Mouse (Mus musculus): ENCODE data around the gene Pank2. TPM values are rescaled to one million over a fixed set of nuclear protein-coding genes. Genes with fewer than 3 reads are reported as not detected.
"Not testable (repeated sequence)": the region's sequence is repeated elsewhere in the genome, so short reads cannot be mapped to it uniquely, and the experiment has no call there.

Pank2 gene
- polyA plus RNA-seq, 1 experiment from 2014 or later = 28.3 TPM

GRCm38 (mm10) chr2:131276722-131277121 lies 14.4 kb downstream of the Pank2 start:
- H3K9me3 ChIP-seq (ENCODE audit: control insufficient read depth, low read length) = no peaks in the 10 kb centered on the region
- TF ChIP-seq EP300 (optimal IDR thresholded peaks at IDR 0.05) (no peak), CTCF (IDR thresholded peaks at IDR 0.05; ENCODE audit: low read depth) (no peak)
- ATAC-seq (ENCODE audit: low FRiP score, low TSS enrichment) = no peak
- H3K4me1 ChIP-seq (replicated peaks; ENCODE audit: control insufficient read depth, insufficient read depth) = no peaks in the 10 kb centered on the region
- WGBS = 91% methylated on average over 5 of the region's 5 CpGs
- H3K27ac ChIP-seq (replicated peaks) = no peak overlapping the region
- no peak overlapping the region for H3K4me3 ChIP-seq (ENCODE audit: low read depth, low read length)
- no peaks in the 10 kb centered on the region for H3K27me3 ChIP-seq (ENCODE audit: control insufficient read depth, insufficient read depth, low read length)
- no peak overlapping the region for H3K9ac ChIP-seq (ENCODE audit: low read length)
- no peak for DNase-seq (ENCODE audit: low spot score)
- no peak overlapping the region for H3K4me2 ChIP-seq (replicated peaks; ENCODE audit: low read depth)
- H3K36me3 ChIP-seq (ENCODE audit: control insufficient read depth, insufficient read depth, low read length) = peaks cover 11% of the 10 kb centered on the region; the same call in 1 of the 2 replicates

GRCm38 (mm10) chr2:131281596-131281995 lies 19.3 kb downstream of the Pank2 start:
- ATAC-seq (ENCODE audit: low FRiP score, low TSS enrichment) = no peak
- 100% methylated on average over 1 of the region's 1 CpGs for WGBS

GRCm38 (mm10) chr2:131286276-131286675 lies 24.0 kb downstream of the Pank2 start:
- Histone ChIP-seq H3K4me1 (replicated peaks; ENCODE audit: control insufficient read depth, insufficient read depth) (no peaks in the 10 kb centered on the region), H3K36me3 (ENCODE audit: control insufficient read depth, insufficient read depth, low read length) (peaks cover 6% of the 10 kb centered on the region), H3K4me3 (ENCODE audit: low read depth, low read length) (no peak overlapping the region), H3K4me2 (replicated peaks; ENCODE audit: low read depth) (no peak overlapping the region), H3K9ac (ENCODE audit: low read length) (no peak overlapping the region), H3K9me3 (ENCODE audit: control insufficient read depth, low read length) (no peaks in the 10 kb centered on the region), H3K27ac (replicated peaks) (no peak overlapping the region), H3K27me3 (ENCODE audit: control insufficient read depth, insufficient read depth, low read length) (no peaks in the 10 kb centered on the region)
- TF ChIP-seq CTCF (IDR thresholded peaks at IDR 0.05; ENCODE audit: low read depth) = peak; percentile 53
- TF ChIP-seq EP300 (optimal IDR thresholded peaks at IDR 0.05) = no peak
- 86% methylated on average over 1 of the region's 1 CpGs for WGBS
- ATAC-seq (ENCODE audit: low FRiP score, low TSS enrichment) (no peak), DNase-seq (ENCODE audit: low spot score) (no peak)

More at GRCm38 (mm10) chr2:131281596-131281995, 19.3 kb downstream of the Pank2 start:
- H3K4me3 ChIP-seq (ENCODE audit: low read depth, low read length) = no peak overlapping the region
- no peak overlapping the region for H3K9ac ChIP-seq (ENCODE audit: low read length)
- H3K27me3 ChIP-seq (ENCODE audit: control insufficient read depth, insufficient read depth, low read length) = no peaks in the 10 kb centered on the region
- DNase-seq (ENCODE audit: low spot score) = no peak
- TF ChIP-seq EP300 (optimal IDR thresholded peaks at IDR 0.05) (no peak), CTCF (IDR thresholded peaks at IDR 0.05; ENCODE audit: low read depth) (no peak)
- H3K4me1 ChIP-seq (replicated peaks; ENCODE audit: control insufficient read depth, insufficient read depth) = no peaks in the 10 kb centered on the region
- H3K36me3 ChIP-seq (ENCODE audit: control insufficient read depth, insufficient read depth, low read length) = peaks cover 9% of the 10 kb centered on the region; the same call in 1 of the 2 replicates
- no peak overlapping the region for H3K27ac ChIP-seq (replicated peaks)
- H3K9me3 ChIP-seq (ENCODE audit: control insufficient read depth, low read length) = no peaks in the 10 kb centered on the region
- H3K4me2 ChIP-seq (replicated peaks; ENCODE audit: low read depth) = no peak overlapping the region

- H3K9me3 ChIP-seq (ENCODE audit: control insufficient read depth, low read length) = no peaks in the 10 kb centered on the region
- no peak overlapping the region for H3K27ac ChIP-seq (replicated peaks)
- H3K36me3 ChIP-seq (ENCODE audit: control insufficient read depth, insufficient read depth, low read length) = peaks cover 26% of the 10 kb centered on the region
- no peaks in the 10 kb centered on the region for H3K27me3 ChIP-seq (ENCODE audit: control insufficient read depth, insufficient read depth, low read length)
- DNase-seq (ENCODE audit: low spot score) = no peak
- TF ChIP-seq CTCF (IDR thresholded peaks at IDR 0.05; ENCODE audit: low read depth) = no peak
- TF ChIP-seq EP300 (optimal IDR thresholded peaks at IDR 0.05) = no peak
- no peaks in the 10 kb centered on the region for H3K4me1 ChIP-seq (replicated peaks; ENCODE audit: control insufficient read depth, insufficient read depth)
- no peak overlapping the region for H3K9ac ChIP-seq (ENCODE audit: low read length)
- ATAC-seq (ENCODE audit: low FRiP score, low TSS enrichment) = no peak
- no peak overlapping the region for H3K4me2 ChIP-seq (replicated peaks; ENCODE audit: low read depth)
- H3K4me3 ChIP-seq (ENCODE audit: low read depth, low read length) = no peak overlapping the region
These were observed 28.4 kb downstream of the Pank2 start for GRCm38 (mm10) chr2:131290669-131291068.

GRCm38 (mm10) chr2:131296746-131297261 lies 34.5 kb downstream of the Pank2 start:
- 85% methylated on average over 2 of the region's 2 CpGs for WGBS
- Histone ChIP-seq H3K27ac (replicated peaks) (no peak overlapping the region), H3K36me3 (ENCODE audit: control insufficient read depth, insufficient read depth, low read length) (peaks cover 35% of the 10 kb centered on the region), H3K9ac (ENCODE audit: low read length) (no peak overlapping the region), H3K4me1 (replicated peaks; ENCODE audit: control insufficient read depth, insufficient read depth) (no peaks in the 10 kb centered on the region), H3K9me3 (ENCODE audit: control insufficient read depth, low read length) (no peaks in the 10 kb centered on the region), H3K4me2 (replicated peaks; ENCODE audit: low read depth) (no peak overlapping the region), H3K4me3 (ENCODE audit: low read depth, low read length) (no peak overlapping the region), H3K27me3 (ENCODE audit: control insufficient read depth, insufficient read depth, low read length) (no peaks in the 10 kb centered on the region)
- ATAC-seq (ENCODE audit: low FRiP score, low TSS enrichment) = no peak
- DNase-seq (ENCODE audit: low spot score) = no peak
- no peak for TF ChIP-seq CTCF (IDR thresholded peaks at IDR 0.05; ENCODE audit: low read depth)
- no peak for TF ChIP-seq EP300 (optimal IDR thresholded peaks at IDR 0.05)

GRCm38 (mm10) chr2:131298674-131299073 lies 36.4 kb downstream of the Pank2 start:
- not testable (repeated sequence) for DNase-seq (ENCODE audit: low spot score); H3K27ac ChIP-seq (replicated peaks); H3K9ac ChIP-seq (ENCODE audit: low read length); H3K27me3 ChIP-seq (ENCODE audit: control insufficient read depth, insufficient read depth, low read length); H3K4me1 ChIP-seq (replicated peaks; ENCODE audit: control insufficient read depth, insufficient read depth); ATAC-seq (ENCODE audit: low FRiP score, low TSS enrichment); H3K4me3 ChIP-seq (ENCODE audit: low read depth, low read length); H3K4me2 ChIP-seq (replicated peaks; ENCODE audit: low read depth); H3K9me3 ChIP-seq (ENCODE audit: control insufficient read depth, low read length)
- 76% methylated on average over 7 of the region's 7 CpGs for WGBS
- H3K36me3 ChIP-seq (ENCODE audit: control insufficient read depth, insufficient read depth, low read length) = peaks cover 23% of the 10 kb centered on the region

Data from stomach, postnatal 0 days (tissue).